Mouse (Mus musculus): ENCODE measurements around the gene Rap2a. TPM values are rescaled to one million over a fixed set of nuclear protein-coding genes. Genes with fewer than 3 reads are reported as not detected.

Rap2a gene
- total and polyA plus RNA-seq, 3 experiments, result 1.3 to 1.5 (median 1.4) TPM

- H3K27me3 ChIP-seq (replicated peaks), result no peaks in the 10 kb centered on the region
These were observed 18.0 kb downstream of the Rap2a start for GRCm38 (mm10) chr14:120496284-120496683.

GRCm38 (mm10) chr14:120496827-120497226, 18.6 kb downstream of the Rap2a start:
- no peak overlapping the region for H3K4me2 ChIP-seq (ENCODE audit: insufficient read depth, low read depth, poor library complexity, severe bottlenecking)
- TF ChIP-seq POLR2AphosphoS2 (IDR thresholded peaks at IDR 0.05; ENCODE audit: low read depth, low read length) (no peak), BHLHE40 (IDR thresholded peaks at IDR 0.05; ENCODE audit: low read depth, low read length) (no peak), CHD1 (IDR thresholded peaks at IDR 0.05; ENCODE audit: low read depth, low read length) (no peak), HCFC1 (IDR thresholded peaks at IDR 0.05; ENCODE audit: low read depth, low read length) (no peak), NELFE (IDR thresholded peaks at IDR 0.05; ENCODE audit: low read depth, low read length) (no peak), ZC3H11A (IDR thresholded peaks at IDR 0.05; ENCODE audit: low read depth, low read length) (no peak), USF2 (conservative IDR thresholded peaks at IDR 0.05; ENCODE audit: low read depth, low read length) (no peak), UBTF (IDR thresholded peaks at IDR 0.05; ENCODE audit: low read depth, low read length) (no peak)
- H3K4me3 ChIP-seq (replicated peaks in 1 of 3; ENCODE audit: low read depth in 2 of 3, low read length in 2 of 3, poor library complexity in 1 of 3), result no peak overlapping the region
- in situ Hi-C loops (cut with MboI; ENCODE audit: low pct_ligation_motif_present, low pct_unique_long_range_greater_than_20kb, low sequenced_read_pairs), result no loop called here
- H3K27me3 ChIP-seq (replicated peaks), result no peaks in the 10 kb centered on the region
- DNase-seq (ENCODE audit: extremely low read depth), result no peak
- no peaks in the 10 kb centered on the region for H3K9me3 ChIP-seq (replicated peaks; ENCODE audit: low read length)
- H3K36me3 ChIP-seq (replicated peaks in 1 of 2; ENCODE audit: control insufficient read depth in 1 of 2, insufficient read depth in 1 of 2, low read length in 1 of 2), result peaks cover 0 to 2% of the 10 kb centered on the region in 2 experiments
- H3K79me2 ChIP-seq (replicated peaks; ENCODE audit: control insufficient read depth, extremely low read depth, insufficient read depth, poor library complexity, severe bottlenecking), result no peaks in the 10 kb centered on the region
- no peak overlapping the region for H3K27ac ChIP-seq (ENCODE audit: insufficient read depth, low read depth)
- peaks cover 0 to 7% of the 10 kb centered on the region in 2 experiments; a peak in 2 of 4 replicates for H3K4me1 ChIP-seq (ENCODE audit: control insufficient read depth in 1 of 2, insufficient read depth in 2 of 2)
- no peak overlapping the region for H3K9ac ChIP-seq (ENCODE audit: insufficient read depth, low read depth)
- dilution Hi-C loops (cut with MboI; ENCODE audit: extremely low pct_ligation_motif_present, extremely low pct_unique_long_range_greater_than_20kb, low sequenced_read_pairs), result no loop called here

More at GRCm38 (mm10) chr14:120496284-120496683, 18.0 kb downstream of the Rap2a start:
- TF ChIP-seq JUND (conservative IDR thresholded peaks at IDR 0.05; ENCODE audit: low read depth, low read length) (no peak), KAT2A (IDR thresholded peaks at IDR 0.05; ENCODE audit: insufficient replicate concordance, low read length) (no peak), POLR2A (IDR thresholded peaks at IDR 0.05; ENCODE audit: low read depth, low read length) (no peak), USF2 (conservative IDR thresholded peaks at IDR 0.05; ENCODE audit: low read depth, low read length) (no peak), BHLHE40 (IDR thresholded peaks at IDR 0.05; ENCODE audit: low read depth, low read length) (no peak), SMC3 (IDR thresholded peaks at IDR 0.05; ENCODE audit: low read depth, low read length) (no peak), RCOR1 (conservative IDR thresholded peaks at IDR 0.05; ENCODE audit: low read depth, low read length) (no peak), CHD2 (IDR thresholded peaks at IDR 0.05; ENCODE audit: low read length) (no peak), RAD21 (IDR thresholded peaks at IDR 0.05; ENCODE audit: low read depth, low read length) (no peak), ELF1 (IDR thresholded peaks at IDR 0.05; ENCODE audit: low read depth, low read length) (no peak), TBP (conservative IDR thresholded peaks at IDR 0.05; ENCODE audit: low read depth, low read length) (no peak), HCFC1 (IDR thresholded peaks at IDR 0.05; ENCODE audit: low read depth, low read length) (no peak), UBTF (IDR thresholded peaks at IDR 0.05; ENCODE audit: low read depth, low read length) (no peak), USF1 (IDR thresholded peaks at IDR 0.05; ENCODE audit: low read depth, low read length) (no peak), MAX (IDR thresholded peaks at IDR 0.05; ENCODE audit: low read length) (no peak), GABPA (IDR thresholded peaks at IDR 0.05; ENCODE audit: insufficient replicate concordance, low read depth, low read length) (no peak), EP300 (IDR thresholded peaks at IDR 0.05; ENCODE audit: low read length) (no peak), SIN3A (IDR thresholded peaks at IDR 0.05; ENCODE audit: low read length) (no peak), MAZ (IDR thresholded peaks at IDR 0.05; ENCODE audit: low read depth, low read length) (no peak)
- Histone ChIP-seq H3K9ac (ENCODE audit: insufficient read depth, low read depth) (no peak overlapping the region), H3K36me3 (replicated peaks in 1 of 2; ENCODE audit: control insufficient read depth in 1 of 2, insufficient read depth in 1 of 2, low read length in 1 of 2) (peaks cover 0 to 2% of the 10 kb centered on the region in 2 experiments), H3K4me2 (ENCODE audit: insufficient read depth, low read depth, poor library complexity, severe bottlenecking) (no peak overlapping the region), H3K9me3 (replicated peaks; ENCODE audit: low read length) (no peaks in the 10 kb centered on the region), H3K4me3 (replicated peaks in 1 of 3; ENCODE audit: low read depth in 2 of 3, low read length in 2 of 3, poor library complexity in 1 of 3) (no peak overlapping the region), H3K79me2 (replicated peaks; ENCODE audit: control insufficient read depth, extremely low read depth, insufficient read depth, poor library complexity, severe bottlenecking) (no peaks in the 10 kb centered on the region), H3K27ac (ENCODE audit: insufficient read depth, low read depth) (no peak overlapping the region), H3K4me1 (ENCODE audit: control insufficient read depth in 1 of 2, insufficient read depth in 2 of 2) (peaks cover 0 to 7% of the 10 kb centered on the region in 2 experiments; a peak in 2 of 4 replicates)
- no peak for DNase-seq (ENCODE audit: extremely low read depth)
- in situ Hi-C loops (cut with MboI; ENCODE audit: low pct_ligation_motif_present, low pct_unique_long_range_greater_than_20kb, low sequenced_read_pairs), result no loop called here
- dilution Hi-C loops (cut with MboI; ENCODE audit: extremely low pct_ligation_motif_present, extremely low pct_unique_long_range_greater_than_20kb, low sequenced_read_pairs), result no loop called here

Data from CH12.LX (cell line).